Mouse (Mus musculus): ENCODE results near the gene Gm4297. TPM values are rescaled to one million over a fixed set of nuclear protein-coding genes. Genes with fewer than 3 reads are reported as not detected.
"Not testable (repeated sequence)": the region's sequence is repeated elsewhere in the genome, so short reads cannot be mapped to it uniquely, and the experiment has no call there.

Gene Gm4297
- not detected in 2 replicates for polyA plus RNA-seq (2015; fragmentation: Nextera tagmentation; extraction: Ambion mirVana)

GRCm38 (mm10) chrX:24574795-24575194 is at the start of gene Gm4297:
Gm4297 (minus strand) TSS chrX:24574895.
- H3K36me3 ChIP-seq; H3K4me1 ChIP-seq (replicated peaks); ATAC-seq (ENCODE audit: low FRiP score); H3K27ac ChIP-seq; H3K9me3 ChIP-seq; H3K27me3 ChIP-seq; H3K9ac ChIP-seq; H3K4me3 ChIP-seq; H3K4me2 ChIP-seq: not testable (repeated sequence)
- 82% methylated on average over 4 of the region's 4 CpGs for WGBS

Small RNA genes within 50 kb of the gene (microRNA-seq; reads per million reads assigned to microRNA genes)
- gene Gm27839 (not detected), gene Gm27910 (not detected)

Other genes with a start within 250 kb of the Gm4297 start
- gene Gm5934, start 74.1 kb downstream of the Gm4297 start, polyA plus RNA-seq (2015; fragmentation: Nextera tagmentation; extraction: Ambion mirVana): not detected in 2 replicates
- gene Gm5935, start 200.3 kb upstream of the Gm4297 start, polyA plus RNA-seq (2015; fragmentation: Nextera tagmentation; extraction: Ambion mirVana): not detected in 2 replicates